Mouse (Mus musculus): ENCODE results near the gene Anks6.
A peak's percentile ranks its signal among the peaks of the same experiment; 100 is the strongest.

The Anks6 gene

DNA sequence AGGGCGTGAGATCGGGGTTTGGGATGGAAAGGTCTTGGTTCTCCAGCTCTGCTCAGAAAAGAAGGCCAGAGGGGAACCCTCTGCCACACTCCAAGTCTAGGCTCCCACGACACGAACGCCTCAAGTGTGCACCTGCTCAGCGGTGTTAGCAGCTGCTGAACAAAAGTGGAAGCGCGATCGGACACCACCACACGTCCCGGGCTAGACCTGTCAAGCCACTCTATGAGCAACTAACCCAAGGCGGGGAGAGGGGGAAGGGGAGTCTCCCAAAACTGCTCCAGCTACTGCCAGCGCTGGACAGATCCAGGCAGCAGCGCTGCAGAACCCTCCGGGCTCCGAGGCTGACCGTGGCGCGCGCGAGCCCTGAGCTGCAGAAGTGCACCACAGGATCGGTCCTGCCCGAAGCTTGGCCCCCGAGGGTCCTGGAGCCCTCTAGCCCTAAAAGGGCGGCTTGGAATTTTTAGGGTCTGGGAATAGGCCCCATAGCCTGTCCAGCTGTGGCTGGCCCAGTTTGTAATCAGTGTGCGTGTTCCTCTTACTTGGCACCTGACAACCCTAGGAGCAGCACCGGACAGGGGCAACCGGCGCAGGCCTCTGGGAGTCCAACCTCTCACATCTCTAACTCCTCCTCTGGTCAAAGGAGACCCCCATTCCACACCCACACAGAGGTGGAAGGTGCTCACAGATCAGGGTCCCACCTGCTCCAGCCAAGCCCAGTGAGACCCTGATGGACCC, 66.8 kb downstream of the Anks6 start:
- DNase-seq (ENCODE audit: low spot score), result no peak

DNA sequence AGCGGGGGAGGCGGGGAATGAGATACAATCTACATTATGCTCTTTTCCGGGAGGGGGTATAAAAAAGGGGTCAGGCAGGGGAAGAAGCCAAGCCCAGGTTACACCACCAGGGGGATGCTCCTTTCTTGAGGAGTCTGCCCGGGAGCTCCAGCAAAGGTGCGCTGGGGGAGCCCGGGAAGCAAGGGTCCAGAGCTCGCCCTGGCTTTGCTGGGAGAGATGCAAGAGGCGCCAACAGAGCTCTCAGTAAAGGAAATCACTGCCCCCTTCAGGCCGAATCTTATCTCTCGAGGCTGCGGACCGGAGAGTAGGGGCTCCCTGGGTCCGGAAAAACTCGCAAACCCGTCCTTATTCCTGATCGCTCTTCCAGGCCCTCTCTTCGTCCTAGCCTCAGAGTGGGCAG, 67.4 kb downstream of the Anks6 start:
- peak; percentile 50 for DNase-seq (ENCODE audit: low spot score)

DNA sequence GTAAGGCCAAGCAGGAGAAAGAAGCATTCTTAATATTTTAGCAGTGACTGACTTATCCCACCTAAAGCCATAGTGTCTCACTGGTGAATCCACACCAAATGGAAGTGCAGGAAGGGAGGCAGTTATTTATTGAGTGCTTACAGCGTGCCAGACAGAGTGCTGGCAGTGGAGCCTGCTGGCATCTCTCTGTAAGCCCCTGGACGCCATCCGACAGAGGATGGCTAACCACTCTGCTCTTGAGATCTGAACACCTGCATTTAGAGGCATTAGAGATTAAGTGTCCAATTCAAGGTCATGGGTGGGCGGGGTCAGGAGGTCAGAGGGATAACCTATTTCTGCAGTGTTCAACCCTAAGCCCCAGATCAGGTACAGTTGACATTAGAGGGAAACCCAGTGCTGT, 68.4 kb downstream of the Anks6 start:
- DNase-seq (ENCODE audit: low spot score), result no peak

DNA sequence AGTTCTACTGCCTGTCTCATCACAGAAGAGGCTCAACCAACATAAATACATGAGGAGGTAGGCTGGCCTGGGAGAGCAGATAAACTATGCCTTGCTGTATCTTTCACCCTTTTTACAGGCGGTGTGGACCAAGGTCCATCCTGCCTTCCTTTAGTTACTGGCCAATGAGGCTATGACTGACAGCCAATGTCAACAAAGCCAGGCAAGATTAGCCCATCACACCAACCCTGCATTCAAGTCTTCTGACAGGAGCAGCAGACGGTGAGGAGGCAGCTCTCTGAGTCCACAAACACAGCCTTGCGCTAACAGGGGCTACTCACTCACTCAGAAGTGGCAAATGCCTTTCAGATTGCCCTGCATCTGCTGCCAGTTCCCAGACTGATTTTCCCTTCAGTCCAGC, 69.0 kb downstream of the Anks6 start:
- peak; percentile 27 for DNase-seq (ENCODE audit: low spot score)

GRCm38 (mm10) chr4:46987809-46988208, 69.4 kb downstream of the Anks6 start:
- DNase-seq (ENCODE audit: low spot score), result peak; percentile 33

DNA sequence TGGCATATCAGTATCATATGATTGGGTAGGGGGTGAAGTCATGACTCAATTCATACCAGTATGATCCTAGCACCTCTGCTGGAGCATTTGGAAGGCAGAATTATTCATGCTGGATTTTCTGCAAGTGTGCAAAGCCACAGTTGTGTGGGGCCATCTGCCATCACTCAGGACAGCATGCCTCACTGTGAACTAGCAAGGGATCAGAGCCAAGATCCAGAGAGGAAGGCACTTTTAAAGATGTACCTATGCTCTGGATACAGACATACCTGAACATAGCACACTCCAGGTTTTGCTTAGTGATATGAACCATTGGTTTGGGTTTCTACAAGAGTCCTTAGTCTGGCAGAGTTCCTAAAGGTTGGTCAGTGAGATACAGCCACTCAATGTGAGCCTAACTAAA, 71.2 kb downstream of the Anks6 start:
- DNase-seq (ENCODE audit: low spot score), result no peak

GRCm38 (mm10) chr4:46982912-46983311, 74.3 kb downstream of the Anks6 start:
- no peak for DNase-seq (ENCODE audit: low spot score)

DNA sequence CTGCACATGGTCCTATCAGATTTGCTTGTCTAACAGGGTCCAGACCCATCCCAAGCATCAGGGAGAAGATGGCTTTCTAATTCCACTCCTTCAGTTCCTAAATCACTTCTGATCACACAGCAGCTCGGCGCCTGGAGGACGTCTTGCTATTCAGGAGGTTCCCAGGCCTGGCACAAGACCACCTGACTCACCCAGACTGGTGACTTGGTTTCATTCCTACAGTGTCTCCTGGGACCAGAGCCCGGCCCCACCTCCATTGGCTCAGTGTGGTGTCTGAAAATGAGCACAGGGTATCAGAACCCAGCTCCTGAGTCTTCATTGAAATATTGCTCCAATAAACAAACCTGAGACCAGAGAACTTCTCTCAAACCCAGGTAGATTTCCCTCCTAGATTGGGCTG, 75.1 kb downstream of the Anks6 start:
- DNase-seq (ENCODE audit: low spot score), result no peak

- DNase-seq (ENCODE audit: low spot score), result no peak
Observed at GRCm38 (mm10) chr4:46978371-46978770, 78.9 kb downstream of the Anks6 start.

GRCm38 (mm10) chr4:46977161-46977560, 80.1 kb downstream of the Anks6 start:
- DNase-seq (ENCODE audit: low spot score), result no peak

GRCm38 (mm10) chr4:46976671-46977071, 80.6 kb downstream of the Anks6 start:
- DNase-seq (ENCODE audit: low spot score), result no peak

- DNase-seq (ENCODE audit: low spot score), result peak; percentile 32
Observed at GRCm38 (mm10) chr4:46973322-46973721, 83.9 kb downstream of the Anks6 start.

GRCm38 (mm10) chr4:46967981-46968380, 89.2 kb downstream of the Anks6 start:
- DNase-seq (ENCODE audit: low spot score), result no peak

DNA sequence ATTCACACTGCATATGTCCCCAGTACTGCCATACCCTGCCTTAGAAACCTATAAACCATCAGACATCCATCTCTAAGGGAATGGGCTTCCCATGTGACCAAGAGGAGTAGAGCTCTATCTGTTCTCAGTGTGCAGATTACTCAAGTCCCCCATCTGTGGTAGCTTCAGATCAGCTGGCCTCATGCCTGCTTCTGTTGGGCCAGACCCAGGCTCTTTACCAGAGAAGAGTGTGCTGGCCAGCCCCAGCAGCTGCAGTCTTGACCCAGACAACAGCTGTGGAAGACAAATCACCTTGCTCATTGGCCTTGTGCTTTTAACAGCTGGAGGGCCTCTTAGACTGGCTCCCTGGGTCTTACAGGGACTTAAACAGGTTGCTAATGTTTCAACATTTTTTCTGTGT, 90.7 kb downstream of the Anks6 start:
- no peak for DNase-seq (ENCODE audit: low spot score)

All from yolk sac, embryonic 10.5 days (tissue).